Mouse (Mus musculus): Measurements from ENCODE around the gene Mlf1. TPM values are rescaled to one million over a fixed set of nuclear protein-coding genes. Genes with fewer than 3 reads are reported as not detected.

The Mlf1 gene
- polyA plus RNA-seq, 1 experiment from 2014 or later, result 39.6 TPM

DNA sequence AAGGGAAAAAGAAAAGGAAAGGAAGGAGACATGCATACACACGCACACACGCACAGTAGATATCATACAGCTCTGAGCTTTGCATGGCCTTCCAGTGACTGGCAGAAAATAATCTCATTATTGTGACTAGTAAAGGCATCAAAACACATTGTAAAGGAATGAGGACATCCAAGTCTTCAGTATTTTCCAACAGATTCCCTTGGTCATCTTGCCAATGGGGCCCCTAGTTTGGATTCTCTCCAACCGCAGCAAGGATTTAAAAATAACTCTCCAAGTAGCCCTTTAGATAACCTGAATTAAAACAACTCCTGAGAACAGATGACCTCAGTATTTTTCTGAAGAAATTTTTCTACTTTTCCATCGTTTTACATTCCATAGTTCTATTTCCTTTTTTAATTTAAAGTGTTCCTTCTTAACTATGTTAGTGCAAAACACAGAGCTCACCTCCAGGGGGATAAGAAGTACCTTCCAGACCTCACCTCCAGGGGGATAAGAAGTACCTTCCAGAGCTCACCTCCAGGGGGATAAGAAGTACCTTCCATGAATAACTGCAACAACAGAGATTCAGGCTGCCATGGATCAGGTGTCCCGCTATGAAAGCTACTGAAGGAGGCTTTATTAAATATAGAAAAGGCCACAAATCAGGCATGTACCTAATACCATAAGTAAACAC, 4.4 kb upstream of the Mlf1 start:
- Histone ChIP-seq H3K4me2 (replicated peaks) (no peak overlapping the region), H3K36me3 (no peaks in the 10 kb centered on the region), H3K4me3 (no peak overlapping the region), H3K27me3 (peaks cover 20% of the 10 kb centered on the region), H3K9me3 (replicated peaks) (no peaks in the 10 kb centered on the region), H3K4me1 (peaks cover 4% of the 10 kb centered on the region; the same call in 1 of the 2 replicates), H3K9ac (no peak overlapping the region), H3K27ac (no peak overlapping the region)
- 87% methylated on average over 5 of the region's 5 CpGs for WGBS
- ATAC-seq (ENCODE audit: low FRiP score), result no peak

DNA sequence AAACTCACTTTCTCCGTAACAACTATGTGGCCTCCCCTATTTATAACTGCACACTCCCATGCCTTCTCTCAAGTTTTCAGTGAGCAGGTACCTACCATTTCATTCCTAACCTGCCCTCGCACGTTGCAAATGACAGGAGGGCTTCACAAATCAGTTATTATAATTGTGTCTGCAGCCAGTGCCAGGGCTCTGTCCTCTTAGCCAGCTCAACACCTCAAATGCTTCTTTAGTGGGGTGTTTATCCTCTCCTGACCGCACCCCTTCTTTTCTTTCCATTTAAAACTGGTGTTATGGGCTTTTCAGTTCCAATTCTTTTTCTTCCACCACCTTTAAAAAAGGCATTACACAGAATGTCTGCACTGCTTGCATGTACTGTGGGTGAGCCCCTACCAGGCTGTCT, 1.7 kb upstream of the Mlf1 start:
- no peak for ATAC-seq (ENCODE audit: low FRiP score)
- Histone ChIP-seq H3K4me1 (peaks cover 4% of the 10 kb centered on the region; the same call in 1 of the 2 replicates), H3K4me2 (replicated peaks) (no peak overlapping the region), H3K9ac (no peak overlapping the region), H3K36me3 (no peaks in the 10 kb centered on the region), H3K27ac (no peak overlapping the region), H3K9me3 (replicated peaks) (no peaks in the 10 kb centered on the region), H3K4me3 (no peak overlapping the region), H3K27me3 (peaks cover 23% of the 10 kb centered on the region)
- 78% methylated on average over 4 of the region's 4 CpGs for WGBS

DNA sequence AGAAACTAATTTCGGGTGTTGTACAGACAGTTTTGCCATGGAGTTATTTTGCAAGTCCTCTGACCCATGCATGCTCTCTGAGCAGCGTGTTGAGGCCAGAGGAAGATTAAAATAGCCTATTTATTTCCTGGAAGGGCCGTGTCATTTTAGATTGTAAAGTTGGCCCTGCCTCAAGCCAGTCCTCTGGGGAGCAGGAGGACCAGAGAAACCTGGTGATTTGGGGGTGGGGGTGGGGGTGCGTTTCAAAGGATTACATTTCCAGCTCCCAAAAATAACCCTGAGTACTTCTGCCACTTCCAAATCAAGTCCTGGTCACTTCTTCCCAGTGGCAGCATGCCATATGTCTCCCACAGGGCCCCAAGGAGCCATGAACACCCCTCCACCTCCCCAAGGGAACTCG, 1.1 kb upstream of the Mlf1 start:
- no peak overlapping the region for H3K4me2 ChIP-seq (replicated peaks)
- H3K9me3 ChIP-seq (replicated peaks), result no peaks in the 10 kb centered on the region
- 63% methylated on average over 5 of the region's 5 CpGs for WGBS
- H3K27ac ChIP-seq, result no peak overlapping the region
- H3K4me1 ChIP-seq, result peaks cover 4% of the 10 kb centered on the region; the same call in 1 of the 2 replicates
- no peaks in the 10 kb centered on the region for H3K36me3 ChIP-seq
- ATAC-seq (ENCODE audit: low FRiP score), result no peak
- H3K4me3 ChIP-seq, result no peak overlapping the region
- no peak overlapping the region for H3K9ac ChIP-seq
- H3K27me3 ChIP-seq, result peaks cover 23% of the 10 kb centered on the region

DNA sequence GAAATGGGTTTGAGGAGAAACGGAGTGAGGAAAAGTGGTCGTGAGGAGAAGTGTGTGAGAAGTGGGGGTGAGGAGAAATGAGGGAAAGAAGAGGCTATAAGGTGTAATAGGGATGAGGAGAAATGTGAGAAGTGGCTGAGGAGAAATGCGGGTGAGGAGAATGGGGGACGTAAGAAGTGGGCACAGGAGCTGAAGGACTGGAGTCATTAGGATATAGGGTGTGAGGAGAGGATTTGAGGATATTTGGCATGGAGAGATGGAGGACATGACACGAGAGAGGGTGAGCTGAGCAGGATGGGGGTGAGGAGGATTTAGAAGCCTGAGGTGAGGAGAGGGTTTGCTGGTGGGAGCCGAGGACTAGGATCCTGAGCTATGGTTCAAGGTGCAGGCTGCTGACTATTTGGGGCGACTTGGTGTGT, 472 bp downstream of the Mlf1 start:
- peak; percentile 74 for ATAC-seq (ENCODE audit: low FRiP score)
- H3K4me3 ChIP-seq, result peak overlapping the region; percentile 56
- H3K4me1 ChIP-seq, result peaks cover 4% of the 10 kb centered on the region; the same call in 1 of the 2 replicates
- no peaks in the 10 kb centered on the region for H3K36me3 ChIP-seq
- 36% methylated on average over 7 of the region's 7 CpGs for WGBS
- H3K4me2 ChIP-seq (replicated peaks), result peak overlapping the region; percentile 90
- H3K27ac ChIP-seq, result no peak overlapping the region
- peaks cover 23% of the 10 kb centered on the region for H3K27me3 ChIP-seq
- H3K9ac ChIP-seq, result peak overlapping the region; percentile 64
- H3K9me3 ChIP-seq (replicated peaks), result no peaks in the 10 kb centered on the region

DNA sequence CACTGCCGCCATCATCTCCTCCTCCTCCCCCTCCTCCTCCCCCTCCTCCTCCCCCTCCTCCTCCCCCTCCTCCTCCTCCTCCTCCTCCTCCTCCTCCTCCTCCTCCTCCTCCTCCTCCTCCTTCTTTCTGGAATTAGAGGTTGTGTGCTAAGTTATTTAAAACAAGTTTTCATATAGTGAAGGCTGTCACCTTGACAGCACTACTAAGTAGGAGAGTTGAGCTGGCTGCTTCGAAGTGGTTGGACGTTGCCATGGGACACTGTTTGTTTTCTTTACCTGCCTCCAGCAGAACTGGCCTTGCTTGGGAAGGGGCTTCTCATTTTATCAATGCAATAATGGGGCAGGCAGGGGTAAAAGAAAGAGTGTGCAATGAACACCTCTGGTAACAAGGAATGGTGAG, 1.2 kb downstream of the Mlf1 start, which contains the start of gene Gm17402:
Gene Gm17402 (minus strand): TSS at position 101 of the 400 bp plus-strand sequence.
- no peaks in the 10 kb centered on the region for H3K36me3 ChIP-seq
- peaks cover 4% of the 10 kb centered on the region; the same call in 1 of the 2 replicates for H3K4me1 ChIP-seq
- no peak within 1 kb of the TSS for H3K27ac ChIP-seq
- ATAC-seq (ENCODE audit: low FRiP score), result no peak
- peak within 1 kb of the TSS; percentile 64 for H3K9ac ChIP-seq
- H3K27me3 ChIP-seq, result peaks cover 23% of the 10 kb centered on the region
- H3K4me3 ChIP-seq, result peak within 1 kb of the TSS; percentile 56
- 54% methylated on average over 3 of the region's 3 CpGs for WGBS
- no peaks in the 10 kb centered on the region for H3K9me3 ChIP-seq (replicated peaks)
- peak within 1 kb of the TSS; percentile 90 for H3K4me2 ChIP-seq (replicated peaks)

DNA sequence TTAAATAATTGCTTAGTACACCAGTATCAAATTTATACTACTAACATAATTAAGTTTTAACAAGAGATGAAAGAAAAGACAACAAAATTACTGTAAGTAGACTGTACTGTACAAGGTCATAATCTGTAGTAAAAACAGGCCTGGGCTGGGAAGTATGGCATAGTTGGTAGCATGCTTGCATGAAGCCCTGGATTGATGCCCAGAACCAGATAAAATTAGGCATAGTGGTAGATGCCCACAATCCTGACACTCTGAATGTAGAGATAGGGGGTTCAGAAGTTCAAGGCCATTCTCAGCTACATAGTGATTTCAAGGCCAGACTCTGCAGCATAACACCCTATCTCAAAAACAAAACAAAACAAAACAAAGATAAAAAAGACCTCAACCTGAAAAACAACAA, 4.3 kb downstream of the Mlf1 start:
- Histone ChIP-seq H3K4me2 (replicated peaks) (no peak overlapping the region), H3K27ac (no peak overlapping the region), H3K4me1 (peaks cover 4% of the 10 kb centered on the region; the same call in 1 of the 2 replicates), H3K36me3 (no peaks in the 10 kb centered on the region), H3K9me3 (replicated peaks) (no peaks in the 10 kb centered on the region), H3K4me3 (no peak overlapping the region), H3K9ac (no peak overlapping the region), H3K27me3 (peaks cover 6% of the 10 kb centered on the region)
- no peak for ATAC-seq (ENCODE audit: low FRiP score)

DNA sequence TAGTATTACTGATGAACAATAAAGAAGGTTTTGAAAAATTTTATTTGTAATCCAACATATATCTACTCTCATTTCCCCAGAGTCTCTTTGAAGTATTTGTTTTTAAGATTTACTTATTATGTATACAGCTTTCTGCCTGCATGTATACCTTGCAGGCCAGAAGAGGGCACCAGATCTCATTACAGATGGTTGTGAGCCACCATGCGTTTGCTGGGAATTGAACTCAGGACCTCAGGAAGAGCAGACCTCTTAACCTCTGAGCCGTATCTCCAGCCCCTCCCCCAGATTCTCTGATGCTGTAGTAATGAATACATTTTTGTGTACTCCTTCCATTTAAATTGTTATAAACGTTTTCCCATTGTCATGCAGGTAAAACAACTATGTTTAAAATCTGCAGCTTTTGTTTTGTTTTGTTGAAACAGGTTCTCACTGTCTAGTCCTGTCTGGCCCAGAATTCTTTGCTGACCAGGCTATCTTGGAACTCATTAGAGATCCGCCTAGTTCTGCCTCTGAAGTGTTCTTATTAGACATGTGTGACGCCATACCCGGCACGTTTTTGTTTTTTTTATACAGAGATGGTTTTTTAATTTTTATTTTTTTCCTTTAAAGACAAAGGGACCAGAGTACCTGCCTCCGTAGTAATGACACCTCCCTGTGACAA, 55.6 kb downstream of the Mlf1 start:
- H3K4me2 ChIP-seq (replicated peaks), result peak overlapping the region; percentile 74
- H3K36me3 ChIP-seq, result peaks cover 18% of the 10 kb centered on the region
- H3K4me3 ChIP-seq, result peak overlapping the region; percentile 93
- peak; percentile 79 for ATAC-seq (ENCODE audit: low FRiP score)
- peaks cover 9% of the 10 kb centered on the region for H3K4me1 ChIP-seq
- H3K27me3 ChIP-seq, result no peaks in the 10 kb centered on the region
- WGBS, result 37% methylated on average over 8 of the region's 8 CpGs
- H3K27ac ChIP-seq, result no peak overlapping the region
- no peak overlapping the region for H3K9ac ChIP-seq
- peaks cover 9% of the 10 kb centered on the region for H3K9me3 ChIP-seq (replicated peaks)

DNA sequence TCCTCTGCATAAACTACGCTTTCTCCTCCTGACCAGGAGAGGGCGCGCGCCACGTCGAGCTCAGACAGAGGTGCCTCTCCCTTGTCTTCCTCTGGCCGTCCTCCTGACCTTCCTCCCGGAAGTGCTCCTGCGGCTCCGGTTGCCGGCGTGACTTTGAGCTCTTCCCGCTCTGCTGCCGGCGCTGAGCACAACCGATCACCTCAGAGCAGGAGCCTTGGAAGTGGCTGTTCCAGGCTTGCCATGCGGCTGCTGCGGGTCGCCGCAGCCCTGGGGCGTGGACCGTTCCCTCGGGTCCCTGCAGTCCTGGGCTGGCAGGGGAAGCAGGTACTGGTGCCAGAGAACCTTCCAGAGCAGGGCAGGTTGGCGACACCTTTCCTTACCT, 56.1 kb downstream of the Mlf1 start, which contains the start of gene Gfm1:
Gene Gfm1 (plus strand): TSS at position 98 of the 382 bp plus-strand sequence.
- Histone ChIP-seq H3K27ac (no peak within 1 kb of the TSS), H3K4me2 (replicated peaks) (peak within 1 kb of the TSS; percentile 74), H3K4me1 (peaks cover 9% of the 10 kb centered on the region), H3K9me3 (replicated peaks) (peaks cover 9% of the 10 kb centered on the region), H3K4me3 (peak within 1 kb of the TSS; percentile 93), H3K36me3 (peaks cover 21% of the 10 kb centered on the region), H3K27me3 (no peaks in the 10 kb centered on the region), H3K9ac (peak within 1 kb of the TSS; percentile 73)
- peak; percentile 95 for ATAC-seq (ENCODE audit: low FRiP score)
- under 1% methylated on average over 24 of the region's 24 CpGs for WGBS

DNA sequence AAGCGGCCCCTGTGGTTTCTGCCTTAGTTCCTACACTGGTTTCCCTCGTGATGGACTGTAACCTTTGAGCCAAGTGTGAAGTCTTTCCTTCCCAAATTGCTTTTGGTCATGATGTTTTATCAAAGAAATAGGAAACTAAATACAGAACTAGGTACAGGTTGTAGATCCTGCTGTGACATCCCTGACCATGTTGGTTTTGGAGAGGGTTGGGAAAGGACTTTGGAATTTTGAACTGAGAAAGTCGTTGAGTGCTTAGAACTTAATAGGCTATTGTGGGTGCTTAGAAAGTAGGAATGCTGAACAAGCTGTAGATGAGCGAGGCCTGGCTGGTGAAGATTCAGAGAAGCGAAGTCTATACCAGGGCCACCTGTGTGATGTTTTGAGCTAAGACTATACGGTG, 60.1 kb downstream of the Mlf1 start:
- Histone ChIP-seq H3K9ac (no peak overlapping the region), H3K36me3 (peaks cover 52% of the 10 kb centered on the region), H3K27ac (no peak overlapping the region), H3K9me3 (replicated peaks) (no peaks in the 10 kb centered on the region), H3K4me3 (no peak overlapping the region), H3K4me2 (replicated peaks) (no peak overlapping the region), H3K27me3 (no peaks in the 10 kb centered on the region), H3K4me1 (peaks cover 9% of the 10 kb centered on the region)
- no peak for ATAC-seq (ENCODE audit: low FRiP score)
- WGBS, result 95% methylated on average over 6 of the region's 6 CpGs

DNA sequence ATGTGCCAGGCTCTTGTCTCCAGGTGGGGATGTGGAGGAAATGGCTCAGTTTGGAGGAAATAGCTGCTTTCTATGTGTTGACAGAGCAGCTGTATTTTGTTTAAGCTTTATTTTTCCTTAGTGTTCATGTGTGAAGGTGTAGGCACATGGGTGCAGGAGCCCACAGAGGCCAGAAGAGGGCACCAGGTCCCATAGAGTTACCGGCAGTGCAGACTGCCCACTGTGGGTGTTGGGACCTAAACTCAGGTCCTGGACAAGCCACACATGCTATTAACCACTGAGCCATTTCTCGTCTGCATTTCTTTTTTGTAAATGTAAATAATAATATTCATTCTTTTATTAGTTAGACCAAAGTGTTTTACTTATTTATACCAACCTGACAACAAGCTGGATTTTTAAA, 73.2 kb downstream of the Mlf1 start:
- H3K9me3 ChIP-seq (replicated peaks), result no peaks in the 10 kb centered on the region
- no peaks in the 10 kb centered on the region for H3K27me3 ChIP-seq
- H3K36me3 ChIP-seq, result peaks cover 73% of the 10 kb centered on the region
- H3K4me1 ChIP-seq, result no peaks in the 10 kb centered on the region
- H3K4me2 ChIP-seq (replicated peaks), result no peak overlapping the region
- WGBS, result 95% methylated on average over 2 of the region's 2 CpGs
- no peak overlapping the region for H3K9ac ChIP-seq
- no peak overlapping the region for H3K4me3 ChIP-seq
- no peak overlapping the region for H3K27ac ChIP-seq
- no peak for ATAC-seq (ENCODE audit: low FRiP score)
